Mouse (Mus musculus) central nervous system, embryonic 18 days (tissue): ENCODE results near the gene Calcb. TPM values are rescaled to one million over a fixed set of nuclear protein-coding genes. Genes with fewer than 3 reads are reported as not detected.

ENCODE experiments used
- polyA plus RNA-seq: library from polyadenylated mRNA; depleted of rRNA; stranded (reverse); fragments of >200 nt; gene quantifications from 2 replicates; pipeline ENCODE4 v1.2.3, GENCODE M21; 2012; rRNA removed

Gene Calcb
- polyA plus RNA-seq: 0.47 and 0.86 TPM in 2 replicates

DNA sequence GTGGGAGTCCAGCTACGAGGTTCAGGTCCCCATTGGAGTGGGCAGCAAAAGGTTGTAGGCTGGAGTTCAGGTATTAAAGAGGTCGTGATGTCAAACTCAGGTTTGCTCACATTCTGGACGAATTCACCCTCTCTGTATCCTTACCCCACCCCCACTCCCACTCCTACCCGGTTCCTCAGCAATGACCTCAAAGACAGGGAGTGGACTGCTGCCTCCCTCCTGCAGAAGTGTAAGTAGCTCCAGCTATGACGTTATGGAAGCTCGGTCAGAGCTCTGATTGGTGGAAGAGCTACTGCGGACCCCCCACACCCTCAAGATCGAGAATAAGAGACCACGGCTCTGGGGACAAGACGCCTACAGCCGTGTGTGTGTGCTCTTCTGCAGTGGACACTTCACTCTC is at the start of gene Calcb:
Gene Calcb (plus strand): TSS at position 344 of the 400 bp plus-strand sequence.

DNA sequence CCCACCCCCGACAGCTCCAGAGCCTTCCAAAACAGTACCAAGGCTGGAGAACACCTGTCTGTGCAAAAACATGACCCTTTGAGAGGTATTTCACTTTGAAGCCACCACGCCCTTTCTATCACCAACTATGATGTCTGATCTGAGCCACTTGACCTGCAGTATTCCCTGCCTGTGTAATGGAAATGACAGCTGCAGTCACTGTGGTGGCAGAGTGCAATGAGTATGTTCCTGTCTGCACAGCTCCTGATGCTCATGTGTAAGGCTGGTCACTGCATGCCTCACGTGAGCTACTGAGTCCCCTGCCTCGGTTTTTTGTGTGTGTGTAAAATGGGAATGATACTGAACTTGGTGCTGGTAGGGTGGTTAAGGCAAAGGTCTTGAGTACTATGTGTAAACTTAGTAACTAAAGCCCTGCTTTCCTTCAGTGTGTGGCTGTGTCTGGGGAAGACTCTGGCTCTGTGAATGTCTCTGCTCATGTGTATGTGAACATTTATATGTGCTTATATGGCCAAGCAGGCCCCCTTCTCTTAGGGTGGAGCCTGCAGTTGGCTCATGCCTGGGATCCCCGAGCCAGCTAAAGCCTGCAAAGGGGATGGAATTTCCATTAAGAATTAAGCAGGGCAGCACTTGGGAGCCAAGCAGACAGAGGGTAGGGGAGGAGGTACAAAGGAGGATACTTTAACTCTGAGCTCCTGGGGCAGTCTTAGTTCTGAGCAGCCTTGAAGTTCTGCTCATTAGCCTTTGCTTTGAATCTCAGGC is 24.8 kb downstream of the Calcb start, which contains the start of gene Insc:
Gene Insc (plus strand): TSS at position 673 of the 759 bp plus-strand sequence.

Other genes starting within 250 kb of the Calcb start
- gene Cyp2r1, start 155.7 kb upstream of the Calcb start, polyA plus RNA-seq: 0.63 and 0.74 TPM in 2 replicates
- gene Calca, start 82.3 kb upstream of the Calcb start, polyA plus RNA-seq: 4.8 and 16.6 TPM in 2 replicates
- 1.4 and 4.4 TPM in 2 replicates for gene Insc, start 25.1 kb downstream of the Calcb start, polyA plus RNA-seq